Mouse (Mus musculus): ENCODE measurements around the gene Stxbp6.

Stxbp6 gene

DNA sequence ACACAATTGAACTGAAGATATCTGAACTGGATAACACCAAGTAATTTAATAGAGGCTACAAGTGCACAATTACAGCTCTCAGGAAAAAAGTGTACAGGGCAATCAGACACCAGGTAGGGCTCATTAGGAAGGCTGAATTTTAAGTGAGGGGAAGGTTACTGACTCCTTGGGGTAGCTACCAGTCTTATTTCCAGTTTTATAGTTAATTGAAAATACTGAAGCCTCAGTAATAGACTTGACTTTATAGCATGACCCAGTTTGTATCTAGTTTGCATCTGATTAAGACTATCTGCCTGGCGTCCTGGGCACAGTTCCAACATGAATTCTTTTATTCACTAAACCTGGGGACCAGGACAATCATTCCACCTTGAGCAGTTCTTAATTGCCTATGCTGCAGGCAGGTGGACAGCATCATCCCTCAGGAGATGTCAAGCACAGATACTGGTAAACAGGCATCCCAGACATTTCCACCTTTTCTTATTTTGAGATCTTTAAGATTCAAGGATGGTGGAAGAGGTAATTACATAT is 171.2 kb downstream of the Stxbp6 start:
- DNase-seq: no peak

DNA sequence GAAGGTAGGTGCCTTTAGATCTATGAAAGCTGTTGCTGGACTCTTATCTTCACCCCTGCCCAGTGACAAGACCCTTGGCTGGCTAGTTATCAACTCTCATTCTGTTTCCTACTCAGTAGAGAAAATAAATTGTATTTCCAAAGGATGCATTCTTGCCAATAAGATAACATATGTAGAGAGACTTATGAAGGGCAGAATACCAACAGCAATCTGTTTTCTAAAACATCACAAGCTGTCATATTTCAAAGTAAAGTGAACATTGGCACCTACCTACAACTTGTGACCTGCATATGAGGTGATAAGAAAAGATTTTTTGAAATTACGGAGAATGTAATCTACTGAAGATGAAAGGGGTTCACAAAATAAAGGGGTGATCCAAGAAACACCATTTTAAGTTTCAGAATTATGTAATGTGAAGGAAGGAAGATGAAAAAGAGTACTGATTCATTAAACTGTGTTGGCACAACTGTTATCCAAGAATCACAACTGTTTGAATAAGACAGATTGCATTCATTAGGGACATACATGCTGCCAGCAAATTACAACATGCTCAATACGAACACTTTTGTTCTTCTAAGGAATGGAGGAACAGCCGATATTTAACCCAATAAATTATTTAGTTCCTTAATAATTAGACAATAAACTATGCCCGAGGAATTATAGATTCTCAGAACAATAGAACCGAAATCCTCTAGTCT is 175.2 kb downstream of the Stxbp6 start:
- no peak for DNase-seq

DNA sequence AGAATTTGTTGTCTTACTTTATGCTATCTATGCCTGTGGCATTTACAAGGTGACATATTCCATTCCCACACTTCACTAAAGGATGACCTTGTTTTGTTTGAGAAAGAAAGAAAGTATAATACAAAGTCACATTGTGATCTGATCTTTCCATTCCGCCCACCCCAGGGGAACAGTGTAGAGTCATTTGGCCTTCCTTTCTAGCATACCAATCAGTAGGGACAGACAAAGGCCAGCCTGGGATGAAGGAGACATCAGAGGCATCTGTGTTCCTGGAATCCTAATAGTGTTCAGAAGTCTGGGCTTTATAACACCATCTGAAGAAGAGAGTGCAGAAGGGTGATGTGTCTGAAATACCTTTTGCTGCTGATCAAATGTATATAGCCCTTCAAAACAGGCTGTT is 178.0 kb downstream of the Stxbp6 start:
- DNase-seq: no peak

DNA sequence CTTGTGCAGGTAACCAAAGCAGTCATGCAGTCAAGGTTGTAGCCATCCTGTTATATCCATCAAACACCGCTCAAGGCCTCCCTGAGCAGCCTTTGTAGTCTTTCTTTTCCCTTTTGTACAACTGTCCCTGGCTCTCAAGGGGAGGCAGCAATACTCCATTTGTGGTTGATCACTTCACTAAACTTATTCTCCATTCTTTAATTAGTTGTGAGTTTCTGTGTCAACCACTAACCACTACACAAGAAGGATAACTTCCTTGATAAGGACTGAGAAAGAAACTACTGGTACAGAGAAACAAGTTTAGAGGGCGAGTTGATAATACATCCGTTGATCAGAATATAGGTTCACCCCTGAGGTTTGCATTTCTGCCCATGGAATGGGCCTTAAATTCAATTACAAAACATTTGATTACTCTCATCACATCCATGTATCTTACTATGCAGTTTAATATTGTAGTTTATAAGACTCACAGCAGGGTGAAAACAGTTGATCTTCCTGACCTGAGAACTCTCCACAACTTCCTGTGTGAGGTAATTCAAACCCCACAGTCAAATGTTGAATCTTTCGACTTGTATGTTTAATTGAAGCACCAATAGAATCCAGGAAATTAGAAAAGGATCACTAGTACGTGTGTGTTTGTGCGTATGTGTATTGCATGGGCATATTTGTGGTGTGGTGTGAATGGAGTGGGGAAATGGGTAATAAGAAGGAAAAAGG is 184.7 kb downstream of the Stxbp6 start:
- no peak for DNase-seq

DNA sequence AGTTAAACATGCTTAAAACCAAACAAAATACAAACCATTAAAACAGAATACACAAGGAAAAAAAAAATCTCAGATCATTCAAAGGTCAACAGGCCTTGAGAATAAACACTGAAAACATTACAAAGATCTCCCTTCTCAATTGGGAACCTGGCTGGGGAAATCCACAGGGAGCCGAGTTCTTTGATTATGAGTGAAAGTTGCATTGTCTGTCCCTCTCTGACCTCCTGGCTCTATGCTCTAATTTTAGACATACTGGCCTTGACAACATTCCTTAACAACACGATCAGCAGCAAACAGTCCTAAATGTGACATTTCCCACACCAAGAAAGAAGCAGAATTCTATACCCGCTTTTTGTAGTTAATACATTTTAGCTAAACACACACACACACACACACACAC is 187.7 kb downstream of the Stxbp6 start:
- no peak for DNase-seq

DNA sequence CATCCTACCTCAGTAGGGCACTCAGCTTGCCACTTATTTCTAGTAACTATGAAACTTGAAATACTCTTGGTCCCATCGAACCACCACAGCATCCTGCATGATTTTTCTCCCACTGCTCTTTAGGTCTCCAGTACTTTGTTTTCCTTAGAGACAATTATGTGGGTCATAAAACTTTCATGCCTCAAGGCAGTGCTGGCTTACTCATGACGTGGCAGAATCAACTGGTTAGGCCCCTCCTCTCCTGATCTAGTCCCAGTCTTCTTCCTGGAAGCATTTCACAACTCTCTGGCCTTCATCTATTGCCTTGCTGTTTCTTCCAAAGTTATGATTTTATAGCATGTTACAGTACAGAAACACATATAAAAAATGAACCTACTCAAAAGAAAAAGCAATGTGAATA is 201.8 kb downstream of the Stxbp6 start:
- DNase-seq: no peak

DNA sequence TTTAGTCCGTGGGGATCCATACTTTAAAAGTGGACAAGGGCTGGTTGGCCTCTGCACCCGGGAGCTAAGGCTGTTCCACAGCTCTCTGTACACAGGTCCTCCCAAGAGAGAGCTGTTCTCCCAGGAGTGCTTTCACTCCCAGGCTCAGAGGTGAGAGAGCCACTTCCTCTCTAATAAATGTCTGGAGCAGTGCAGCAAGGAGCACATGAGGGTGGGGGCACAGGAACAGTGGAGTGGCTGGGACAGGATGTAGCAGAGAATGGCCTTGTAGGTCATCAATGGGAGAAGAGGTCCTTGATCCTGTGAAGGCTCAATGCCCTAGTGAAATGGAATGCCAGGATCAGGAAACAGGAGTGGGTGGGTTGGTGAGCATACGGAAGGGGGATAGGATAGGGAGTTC is 209.1 kb downstream of the Stxbp6 start:
- DNase-seq: no peak

DNA sequence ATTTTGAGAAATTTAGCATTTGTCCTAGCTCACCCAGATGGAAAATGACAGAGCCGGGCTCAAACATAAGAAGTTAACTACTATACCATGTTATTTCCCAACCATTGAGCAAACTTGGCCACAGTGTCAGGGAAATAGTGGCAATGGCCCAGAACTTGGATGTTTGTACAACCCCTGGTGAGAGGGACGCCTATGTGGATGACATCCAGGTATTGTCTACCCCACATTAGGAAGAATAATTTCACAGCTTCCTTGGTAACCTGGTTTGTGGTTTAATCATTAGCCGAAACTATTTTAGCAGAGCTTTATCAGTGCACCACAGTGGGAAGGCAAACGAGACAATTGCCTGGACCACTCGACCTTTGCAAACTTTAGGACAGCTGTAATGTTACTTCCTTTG is 215.1 kb downstream of the Stxbp6 start:
- no peak for DNase-seq

DNA sequence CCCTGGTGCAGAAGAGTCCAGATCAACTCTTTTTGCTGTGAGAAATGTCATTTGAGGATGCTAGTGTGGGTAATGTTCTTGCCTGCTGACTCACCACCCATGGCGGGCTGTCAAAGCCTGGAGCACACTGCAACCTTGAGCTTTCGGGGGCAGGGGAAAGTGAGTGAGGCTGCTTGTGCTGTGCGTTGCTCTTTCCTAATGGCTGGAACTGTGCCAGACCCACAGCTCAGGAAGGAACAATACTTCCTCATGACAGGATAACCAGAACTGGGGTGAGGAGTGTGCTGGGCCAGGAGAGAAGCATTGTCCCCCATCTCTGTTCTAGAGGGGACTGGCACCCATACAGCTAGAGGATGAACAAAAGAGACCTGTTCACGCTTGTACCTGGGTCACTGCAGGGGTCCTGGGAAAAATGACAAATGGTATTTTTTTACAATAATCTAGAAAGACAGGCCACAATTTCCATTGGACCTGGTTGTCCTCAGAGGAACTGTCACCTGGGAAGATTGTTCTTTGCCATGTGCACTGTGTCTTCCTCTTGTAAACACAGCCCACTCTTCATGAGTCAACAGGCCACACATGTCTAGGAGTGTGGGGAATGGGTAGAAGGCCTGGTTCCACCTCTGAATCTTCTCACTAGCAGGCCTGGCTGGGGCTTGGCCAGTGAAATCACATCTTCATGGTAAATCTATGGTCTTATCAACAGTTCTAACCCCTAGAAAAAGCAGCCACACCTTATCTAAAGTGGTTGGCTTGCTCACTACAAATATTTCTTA is 216.2 kb downstream of the Stxbp6 start:
- DNase-seq: peak; percentile 2

DNA sequence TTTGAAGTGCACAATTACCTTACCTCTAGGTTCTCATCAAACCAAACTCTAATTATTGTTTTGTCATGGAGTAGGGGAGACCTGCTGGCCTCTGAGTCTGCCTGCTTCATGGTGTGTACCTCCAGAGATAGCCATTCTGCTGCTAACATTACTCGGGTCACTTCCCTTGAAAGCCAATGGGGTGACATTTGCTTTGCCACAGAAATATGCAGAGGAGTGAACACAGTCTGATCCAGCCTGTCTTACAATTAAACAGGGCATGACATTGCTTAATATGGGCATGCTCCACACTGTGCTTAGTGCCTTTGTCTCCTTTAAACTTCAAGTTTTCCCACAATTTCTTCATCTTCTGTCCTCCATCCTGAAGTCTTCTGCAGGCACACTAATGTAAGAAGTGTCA is 222.5 kb downstream of the Stxbp6 start:
- no peak for DNase-seq

DNA sequence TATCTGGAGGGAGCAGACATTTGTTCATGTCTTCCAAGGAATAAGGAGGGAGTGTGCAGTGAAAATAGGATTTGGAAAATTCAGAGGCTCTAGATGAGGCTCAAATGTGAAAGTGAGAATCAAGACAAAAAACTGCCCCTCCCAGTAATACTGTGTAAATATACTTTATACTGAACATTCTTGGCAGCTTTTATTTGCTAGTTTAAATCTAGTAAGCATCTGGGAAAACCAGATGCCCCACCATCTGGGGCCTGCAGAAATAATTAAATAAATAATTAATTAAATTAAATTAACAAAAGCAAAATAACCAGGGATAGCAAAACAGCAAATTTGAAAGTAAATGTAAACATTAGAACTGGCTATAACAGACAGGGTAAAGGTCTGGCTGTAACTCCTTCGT is 224.0 kb downstream of the Stxbp6 start:
- DNase-seq: no peak

DNA sequence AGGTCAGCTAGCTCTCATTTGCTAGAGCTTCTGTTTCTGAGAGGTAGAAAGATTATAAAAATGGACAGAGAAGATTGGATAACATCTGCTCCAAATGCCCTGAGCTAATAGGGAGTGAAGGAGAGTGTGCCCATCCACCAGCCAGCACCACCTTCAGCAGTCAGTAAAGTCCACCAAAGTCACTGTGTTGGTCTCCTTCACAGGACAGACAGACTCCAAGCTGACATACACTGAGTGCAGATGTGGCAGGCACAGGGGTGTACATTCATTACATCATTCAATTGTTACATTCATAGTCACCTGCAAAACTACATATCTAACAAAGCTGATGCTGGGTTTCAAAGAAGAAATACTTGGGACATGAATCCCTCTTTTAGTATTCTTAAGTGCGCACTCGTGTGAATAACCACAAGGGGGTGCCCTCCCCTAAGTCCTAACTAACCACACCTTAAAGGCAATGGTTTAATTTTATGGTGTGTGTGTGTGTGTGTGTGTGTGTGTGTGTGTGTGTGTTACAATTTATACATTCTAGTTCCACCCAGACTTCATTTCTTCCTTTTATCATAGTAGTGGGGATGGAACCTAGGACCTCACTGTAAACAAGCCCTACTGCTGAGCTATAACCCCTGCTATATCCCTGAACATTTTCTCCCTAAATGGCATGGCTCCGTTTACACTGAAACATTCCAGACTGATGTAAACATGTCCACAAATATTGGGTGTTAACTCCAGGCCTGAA is 225.9 kb downstream of the Stxbp6 start:
- DNase-seq: no peak

DNA sequence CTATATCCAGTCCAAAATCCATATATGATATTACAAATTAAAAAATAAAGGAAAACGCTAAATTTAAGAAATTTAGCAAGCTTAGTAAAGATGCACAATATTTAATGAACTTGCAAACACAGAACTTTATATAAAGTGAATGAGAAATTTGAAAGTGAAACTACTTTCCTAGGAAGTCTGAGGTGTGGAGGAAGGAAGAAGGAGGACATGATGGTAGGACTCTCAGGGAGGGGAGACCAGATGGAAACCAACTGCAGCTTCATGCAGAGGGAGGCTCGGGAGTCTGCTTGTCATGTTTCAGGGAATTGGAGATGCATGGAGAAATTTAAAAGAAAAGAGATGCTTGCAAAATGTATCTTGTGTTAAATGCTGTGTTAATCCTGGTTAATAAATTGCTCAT is 233.9 kb downstream of the Stxbp6 start:
- DNase-seq: no peak

DNA sequence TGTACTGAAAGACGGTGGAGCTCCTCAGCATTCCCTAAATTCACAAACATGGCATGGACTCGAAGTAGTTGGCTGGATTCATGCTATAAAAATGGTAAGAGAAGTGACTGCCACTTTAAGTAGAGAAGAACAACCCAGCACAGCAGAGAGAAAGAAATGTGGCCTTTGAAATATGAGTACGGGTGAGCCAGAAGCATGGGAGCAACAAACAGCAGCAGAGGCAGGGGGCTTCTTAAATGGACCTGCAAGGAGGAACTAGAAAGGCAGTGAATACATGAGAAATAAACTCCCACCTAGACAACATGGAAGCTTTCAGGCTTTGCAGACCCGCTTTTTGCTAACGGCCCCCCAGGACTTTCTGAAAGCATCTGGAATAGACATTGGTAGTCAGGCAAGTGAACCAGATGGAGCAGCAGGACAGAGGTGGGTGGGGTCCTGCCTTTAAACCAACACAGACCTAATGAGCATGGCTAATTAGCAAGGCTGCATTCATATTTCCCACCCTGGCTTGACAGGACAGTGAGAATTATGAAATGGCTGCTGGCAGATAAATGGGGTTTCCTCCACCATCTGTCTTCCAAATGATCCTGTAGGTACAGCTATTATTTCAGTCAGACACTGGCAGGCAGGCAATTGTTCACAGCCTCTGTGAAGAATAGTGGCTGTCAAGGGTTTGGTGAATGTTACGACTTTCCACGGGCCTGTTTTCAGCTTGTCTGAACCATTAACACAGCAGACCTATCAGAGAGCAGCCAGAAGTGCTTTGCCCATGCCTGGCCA is 234.7 kb downstream of the Stxbp6 start:
- DNase-seq: no peak

DNA sequence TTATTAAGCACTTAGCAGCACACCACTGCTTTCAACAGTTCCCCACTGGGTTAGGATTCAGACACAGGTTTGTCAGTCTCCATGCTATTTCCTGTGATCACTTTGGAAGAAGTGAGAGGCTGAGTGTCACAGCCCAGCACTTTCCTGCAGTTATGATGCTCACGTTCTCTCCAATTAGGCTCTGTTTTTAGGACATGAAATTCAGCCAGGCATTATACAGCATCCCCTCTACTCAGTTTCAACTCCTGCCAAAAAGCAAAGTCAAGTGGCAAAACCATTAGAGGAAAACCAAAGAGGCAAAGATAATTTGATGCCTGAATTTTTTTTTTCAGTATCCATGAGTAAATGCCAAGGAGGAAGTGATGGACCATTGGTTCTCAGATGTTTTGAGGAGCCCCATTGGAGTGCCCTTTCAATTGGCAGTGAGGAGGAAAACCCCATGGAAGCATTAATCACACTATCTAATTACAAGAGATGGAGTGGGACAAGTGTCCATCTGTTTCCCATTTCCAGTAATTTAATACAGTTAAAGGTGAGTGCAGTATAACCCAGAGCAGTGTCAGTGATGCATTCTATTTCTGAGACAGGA is 238.5 kb downstream of the Stxbp6 start:
- DNase-seq: no peak

DNA sequence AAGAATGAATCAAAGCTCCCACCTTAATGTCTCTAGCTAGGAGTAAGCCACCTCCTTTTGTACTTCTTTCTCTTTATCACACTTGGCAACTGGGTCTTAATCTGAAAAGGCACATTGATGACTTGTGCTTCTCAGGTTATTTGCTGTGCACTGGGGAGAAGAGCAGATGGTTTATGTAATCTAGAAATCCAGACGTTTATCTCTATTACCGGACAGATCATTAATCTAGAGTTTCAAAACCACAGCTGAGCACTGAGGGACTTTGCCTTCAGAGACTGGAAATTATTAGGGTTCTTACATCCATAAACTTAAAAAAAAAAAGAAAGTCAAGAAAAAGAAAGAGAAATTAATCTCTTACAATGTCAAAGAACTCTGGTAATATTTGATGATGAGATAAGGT is 262.6 kb downstream of the Stxbp6 start:
- DNase-seq: no peak

DNA sequence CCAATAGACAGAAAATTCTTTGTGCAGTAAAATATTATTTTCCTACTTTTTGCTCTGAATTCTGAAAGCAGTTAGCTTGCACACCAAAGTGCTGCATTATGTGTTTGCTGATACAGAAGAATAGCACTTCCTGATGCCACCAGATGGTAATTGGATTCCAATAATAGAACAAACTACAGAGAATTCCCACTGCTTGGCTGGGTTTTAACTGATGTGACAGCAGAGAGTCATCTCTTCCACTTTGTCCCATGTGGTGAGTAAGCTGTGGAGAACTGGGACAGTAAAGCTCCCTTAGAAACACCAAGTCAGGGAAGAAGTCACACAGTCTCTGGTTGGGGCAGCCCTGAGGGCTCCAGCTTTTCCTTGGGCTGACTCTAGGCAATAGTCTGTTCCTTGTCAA is 270.3 kb downstream of the Stxbp6 start:
- DNase-seq: no peak

All from cerebellum, adult 11-12 months (tissue).